6 mouse cellular contexts compared by ENCODE assay signal in genomic region chr4:76427036-76427435, GRCm38 (mm10).
DNase-seq lines count a peak whose midpoint lies in the region; TF ChIP-seq lines count a peak whose summit lies in the region.
"Not testable (repeated sequence)": the region's sequence is repeated elsewhere in the genome, so short reads cannot be mapped to it uniquely, and the experiment has no call there.

No protein-coding gene starts in this region.

- H3K27me3 ChIP-seq in kidney, adult 2 months (replicated peaks; ENCODE audit: control insufficient read depth, insufficient read depth, low read length) = not testable (repeated sequence)

- WGBS in kidney, adult 2 months = 30% methylated on average over 3 of the region's 3 CpGs

- TF ChIP-seq CTCF in kidney, adult 2 months (conservative IDR thresholded peaks at IDR 0.05; ENCODE audit: insufficient read depth, insufficient read length, low read depth, low read length) = not testable (repeated sequence)

- not testable (repeated sequence) for H3K36me3 ChIP-seq in kidney, adult 2 months (ENCODE audit: control insufficient read depth, insufficient read depth, low read length)

- H3K27ac ChIP-seq in kidney, adult 2 months (ENCODE audit: insufficient read depth, low read depth, low read length) = peak overlapping the region; percentile 92

- peaks cover 52% of the 10 kb centered on the region for H3K4me1 ChIP-seq in kidney, adult 2 months (ENCODE audit: control insufficient read depth, insufficient read depth, low read length)

- not testable (repeated sequence) for TF ChIP-seq POLR2A in kidney, adult 2 months (IDR thresholded peaks at IDR 0.05; ENCODE audit: low read depth, low read length)

- not testable (repeated sequence) for H3K4me3 ChIP-seq in kidney, adult 2 months (ENCODE audit: insufficient read depth, low read depth, low read length)

- peak; percentile 41 for DNase-seq in kidney, adult 11 months
- peak; percentile 73 for DNase-seq in kidney, adult 2 months
- peak; percentile 74 for DNase-seq in kidney, adult 9 months
- peak; percentile 14 for DNase-seq in kidney, postnatal 14 days
- DNase-seq in kidney, postnatal 25 days = peak; percentile 38 to 70
- peak; percentile 58 to 68 for DNase-seq in kidney, postnatal 36 days

Comparison
In these comparisons a context has a peak if more than half of its experiments do, and no peak if none do; other contexts are left out.
1. DNase-seq: peak in every context shown above with its lines; median percentile 74 in kidney, adult 9 months; 73 in kidney, adult 2 months; 63 in kidney, postnatal 36 days; 54 in kidney, postnatal 25 days; 41 in kidney, adult 11 months; 14 in kidney, postnatal 14 days.